Mouse (Mus musculus): Measurements from ENCODE around the gene Lmx1b.
A peak's percentile ranks its signal among the peaks of the same experiment; 100 is the strongest.

Gene Lmx1b

DNA sequence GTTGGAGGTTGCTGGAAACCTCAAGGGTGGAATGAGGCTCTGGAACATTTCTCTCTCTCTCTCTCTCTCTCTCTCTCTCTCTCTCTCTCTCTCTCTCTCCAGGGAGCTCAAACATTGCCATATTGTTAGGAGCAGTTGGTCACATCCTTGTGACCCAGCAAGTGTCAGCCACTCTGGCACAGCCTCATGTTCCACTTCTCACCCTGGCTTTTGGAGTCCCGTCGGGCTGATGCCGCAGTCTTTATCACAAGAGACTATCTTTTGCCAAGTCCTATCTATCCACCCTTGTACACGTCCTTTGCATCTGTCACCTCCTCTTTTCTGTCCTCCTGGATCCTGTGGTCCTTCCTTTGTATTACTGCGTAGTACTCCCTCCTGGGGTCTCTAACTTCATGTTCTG is 94.3 kb downstream of the Lmx1b start:
- no peak for ATAC-seq (ENCODE audit: insufficient number of reproducible peaks, low FRiP score, low TSS enrichment)

DNA sequence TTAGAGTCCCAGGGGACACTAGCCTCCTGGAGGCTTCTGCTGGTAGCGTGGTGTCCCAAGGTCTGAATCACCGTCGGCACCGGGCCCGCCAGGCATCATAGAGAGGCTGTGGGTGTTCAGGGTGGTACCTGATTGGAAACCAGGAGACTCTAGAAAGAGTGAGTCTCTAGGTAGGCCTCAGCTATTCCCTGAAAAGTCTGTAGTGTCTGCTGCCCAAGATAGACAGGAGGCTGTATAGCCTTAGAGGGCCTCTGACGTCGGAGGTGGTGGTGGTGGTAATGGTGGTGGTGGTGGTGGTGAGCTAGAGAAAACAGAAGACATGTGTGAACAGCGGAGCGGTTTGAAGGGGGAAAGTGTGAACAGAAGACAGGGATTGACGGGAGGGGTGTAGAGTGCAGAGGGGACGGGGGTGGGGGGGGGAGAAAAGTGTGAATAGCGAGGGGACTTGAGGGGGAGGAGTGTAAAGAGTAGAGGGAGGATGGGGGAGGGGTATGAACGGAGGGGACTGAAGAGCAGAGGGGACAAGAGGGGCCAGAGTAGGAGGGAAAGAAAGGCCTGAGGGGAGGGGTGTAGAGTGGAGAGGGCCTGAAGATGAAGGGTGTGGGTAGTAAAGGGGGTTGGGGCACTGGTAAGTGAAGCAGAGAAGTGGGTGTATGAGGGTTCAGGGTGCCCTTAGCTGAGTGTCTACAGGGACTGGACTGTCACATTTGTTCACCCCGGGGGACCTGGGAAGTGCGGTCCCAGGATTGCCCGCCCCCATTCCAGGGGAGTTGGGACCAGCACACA is 95.3 kb downstream of the Lmx1b start:
- ATAC-seq (ENCODE audit: insufficient number of reproducible peaks, low FRiP score, low TSS enrichment), result no peak

DNA sequence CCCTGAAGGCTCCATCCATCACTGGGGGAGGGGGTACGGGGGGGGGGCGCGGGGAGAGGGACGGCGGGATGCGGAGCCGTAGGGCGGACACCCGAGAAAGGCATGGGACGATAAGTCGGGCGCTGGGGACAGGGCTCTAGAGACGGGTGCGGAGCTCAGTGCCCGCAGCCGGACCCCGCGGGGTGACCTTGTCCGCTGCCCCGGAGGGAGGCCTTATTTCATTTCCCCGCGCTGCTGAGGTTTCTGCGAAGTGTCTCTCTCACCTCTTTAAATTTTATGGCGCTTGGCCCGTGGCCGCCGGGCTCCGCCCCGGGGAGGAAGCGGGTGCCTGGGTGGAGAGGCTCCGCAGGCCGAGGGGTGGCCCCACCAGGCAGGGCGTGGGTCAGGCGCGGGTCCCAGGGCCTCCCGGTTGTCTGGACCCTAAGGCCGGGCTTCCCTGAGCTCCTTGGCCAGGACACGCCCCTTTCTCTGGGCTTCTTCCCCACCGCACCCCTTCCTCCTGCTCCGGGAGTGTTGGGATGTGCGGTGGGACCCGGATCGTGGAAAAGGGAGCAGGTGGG is 96.0 kb downstream of the Lmx1b start:
- ATAC-seq (ENCODE audit: insufficient number of reproducible peaks, low FRiP score, low TSS enrichment), result no peak

DNA sequence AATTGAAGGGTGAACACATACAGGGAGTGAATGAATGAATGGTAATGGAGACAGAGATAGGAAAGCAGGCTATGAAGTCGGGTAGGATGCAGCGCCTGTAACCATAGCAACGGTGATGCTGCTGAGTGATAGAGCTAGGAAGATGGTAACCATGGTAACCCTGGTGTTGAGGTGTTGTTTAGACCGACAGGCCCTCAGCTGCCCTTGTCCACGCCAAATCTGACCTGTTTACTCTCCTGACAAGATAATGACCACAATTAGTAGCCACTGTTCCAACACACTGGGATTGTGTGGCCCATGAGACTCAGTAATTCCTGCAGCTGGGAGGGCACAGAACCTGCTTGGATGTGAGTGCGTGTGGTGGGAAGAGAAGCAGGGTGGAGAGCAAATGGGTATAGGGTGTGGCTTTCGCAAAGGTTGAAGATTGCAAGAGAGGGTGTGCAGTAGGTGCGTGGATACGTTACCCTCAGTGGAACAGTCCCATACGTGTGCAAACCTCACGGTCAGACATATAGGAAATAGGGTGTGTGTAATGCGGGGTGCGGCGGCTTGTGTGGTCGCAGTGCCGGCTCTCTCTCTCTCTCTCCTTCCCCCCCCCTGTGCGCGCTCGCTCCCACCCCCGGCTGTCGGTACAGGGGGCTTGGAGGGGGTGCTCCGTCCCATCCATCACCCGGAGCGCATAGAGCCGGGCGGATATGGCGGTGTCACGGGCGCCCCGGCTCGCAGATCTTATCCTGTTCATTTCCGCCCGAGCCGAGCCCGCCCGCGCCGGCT is 96.7 kb downstream of the Lmx1b start:
- ATAC-seq (ENCODE audit: insufficient number of reproducible peaks, low FRiP score, low TSS enrichment), result peak; percentile 73

DNA sequence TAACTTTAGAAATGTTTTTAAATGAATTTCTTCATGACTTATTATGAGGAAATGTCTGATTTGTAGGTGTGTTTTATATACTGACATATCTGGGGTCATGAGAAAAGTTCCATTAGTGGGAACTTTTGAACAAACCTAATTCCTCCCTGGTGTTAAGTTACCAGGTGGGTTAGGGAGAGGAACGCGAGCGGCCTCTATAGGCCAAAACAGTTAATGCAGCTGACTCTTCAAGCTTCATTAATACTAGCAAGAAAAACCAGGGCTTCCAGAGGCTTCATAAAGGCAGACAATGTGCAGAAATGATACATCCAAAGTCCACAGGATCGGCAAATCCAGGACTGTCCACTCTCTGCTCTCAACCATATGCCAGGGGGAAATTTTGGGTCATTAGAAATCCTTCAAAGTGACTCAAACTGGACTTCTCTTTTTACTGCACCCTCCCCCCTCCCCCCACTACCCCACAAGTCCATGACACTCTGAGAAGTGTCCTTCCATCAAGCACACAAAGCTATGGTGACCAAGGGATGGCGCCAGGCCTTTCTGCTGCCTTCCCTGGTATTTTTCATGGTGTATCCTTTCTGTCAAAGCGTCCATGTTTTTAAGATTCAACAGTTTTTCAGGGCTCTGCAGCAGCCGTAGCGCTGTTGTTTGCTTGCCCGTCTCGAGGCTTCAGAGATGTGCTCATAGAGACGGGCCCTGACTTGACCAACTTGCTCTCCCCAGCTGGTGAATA is 97.4 kb downstream of the Lmx1b start:
- ATAC-seq (ENCODE audit: insufficient number of reproducible peaks, low FRiP score, low TSS enrichment), result no peak

DNA sequence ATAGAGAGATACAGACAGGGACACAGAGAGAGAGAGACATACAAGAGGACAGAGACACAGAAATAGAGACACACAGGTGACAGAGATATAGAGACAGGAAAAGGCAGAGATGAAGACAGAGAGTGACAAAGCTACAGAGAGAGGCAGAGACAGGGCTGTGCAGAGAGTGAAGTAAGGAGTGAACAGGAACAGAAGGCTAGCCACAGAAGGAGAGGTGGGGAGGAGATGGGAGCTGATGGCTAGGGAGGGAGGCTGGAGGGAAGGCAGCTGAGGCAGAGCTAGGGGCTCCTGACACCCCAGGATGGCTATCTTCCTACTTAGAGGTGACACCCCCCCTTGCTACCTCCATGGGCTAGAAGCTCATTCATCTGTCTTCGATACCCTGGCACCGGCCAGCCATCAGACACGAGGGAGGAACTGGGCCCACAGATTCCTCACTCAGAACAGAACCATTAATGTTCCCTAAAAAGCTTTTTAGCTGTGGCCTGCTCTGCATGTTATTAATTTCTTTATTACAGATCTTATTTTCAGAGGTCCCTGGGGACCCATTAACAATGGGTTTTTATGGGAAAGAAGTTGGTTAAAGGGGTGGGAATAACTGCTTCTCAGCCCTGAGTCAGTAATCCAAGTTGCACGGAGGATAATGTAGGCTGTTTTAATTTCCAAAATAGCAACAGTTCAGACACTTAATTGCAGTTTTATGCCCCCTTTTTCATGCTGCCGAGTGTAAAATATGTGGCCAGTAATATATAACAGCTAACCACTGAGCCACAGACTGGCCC is 114.8 kb downstream of the Lmx1b start:
- ATAC-seq (ENCODE audit: insufficient number of reproducible peaks, low FRiP score, low TSS enrichment), result no peak

DNA sequence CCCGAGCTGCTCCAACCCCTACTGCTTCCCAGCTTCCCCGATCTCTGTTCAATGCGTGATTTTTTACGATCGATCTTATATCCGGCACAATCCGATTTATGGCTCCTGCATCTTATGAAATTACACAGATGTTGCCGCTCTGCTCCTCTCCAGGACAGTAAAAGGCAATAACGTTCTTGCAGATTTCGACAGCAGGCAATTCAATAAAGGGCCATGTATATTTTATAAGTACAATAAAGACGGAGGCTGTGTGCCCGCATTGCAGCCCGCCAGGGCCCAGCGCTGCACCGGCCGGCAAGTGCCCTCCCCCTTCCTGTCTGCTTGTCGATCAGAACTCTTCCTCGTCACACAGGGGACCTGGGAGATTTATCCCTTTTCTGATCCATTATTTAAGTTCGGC is 124.5 kb downstream of the Lmx1b start:
- no peak for ATAC-seq (ENCODE audit: insufficient number of reproducible peaks, low FRiP score, low TSS enrichment)

DNA sequence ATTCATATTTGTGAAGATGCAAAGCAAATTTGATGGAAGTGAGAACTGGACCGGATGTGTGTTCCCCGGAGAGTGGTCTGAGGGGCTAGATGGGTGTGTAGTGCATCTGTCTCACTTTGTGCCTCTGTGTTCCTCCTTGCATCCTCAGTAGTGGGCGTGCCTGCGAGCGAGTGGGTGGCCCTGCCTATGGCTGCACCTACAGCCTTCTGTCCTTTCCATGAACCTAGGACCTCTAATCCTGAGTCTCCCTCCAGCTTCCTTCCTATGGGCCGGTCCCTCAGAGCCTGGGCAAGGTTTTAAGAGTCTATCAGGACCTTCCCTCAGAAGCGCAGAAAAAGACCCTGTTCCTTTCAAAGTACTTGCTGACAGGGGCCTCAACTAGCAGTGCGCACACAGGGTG is 124.9 kb downstream of the Lmx1b start:
- no peak for ATAC-seq (ENCODE audit: insufficient number of reproducible peaks, low FRiP score, low TSS enrichment)

Measured in cerebellum, adult (tissue).